Mouse (Mus musculus): ENCODE measurements at regions not wholly inside any gene's neighbourhood (a gene's known extent, or its start where the extent isn't known, plus 50 kb on each side); places are given as distances from the start of the nearest gene placed in this dataset.

DNA sequence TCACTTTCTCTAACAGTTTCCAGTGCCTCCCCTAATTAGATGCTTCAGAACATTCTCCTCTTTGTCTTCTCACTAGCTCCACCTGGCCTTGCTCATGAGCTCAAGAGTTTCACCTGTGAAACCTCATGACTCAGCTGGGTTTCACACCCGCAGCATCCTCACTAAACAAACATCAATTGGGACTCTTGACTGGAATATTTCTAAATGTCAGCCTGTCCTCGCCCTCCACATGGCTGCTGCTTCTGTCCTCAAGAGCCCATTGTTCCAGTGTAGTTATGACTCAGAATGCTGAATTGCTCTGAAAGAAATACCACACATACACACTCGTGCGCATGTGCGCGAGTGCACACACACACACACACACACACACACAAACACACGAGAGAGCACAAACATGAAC lies 407.2 kb downstream of the Prss52 start:
- DNase-seq (ENCODE audit: low spot score): no peak

DNA sequence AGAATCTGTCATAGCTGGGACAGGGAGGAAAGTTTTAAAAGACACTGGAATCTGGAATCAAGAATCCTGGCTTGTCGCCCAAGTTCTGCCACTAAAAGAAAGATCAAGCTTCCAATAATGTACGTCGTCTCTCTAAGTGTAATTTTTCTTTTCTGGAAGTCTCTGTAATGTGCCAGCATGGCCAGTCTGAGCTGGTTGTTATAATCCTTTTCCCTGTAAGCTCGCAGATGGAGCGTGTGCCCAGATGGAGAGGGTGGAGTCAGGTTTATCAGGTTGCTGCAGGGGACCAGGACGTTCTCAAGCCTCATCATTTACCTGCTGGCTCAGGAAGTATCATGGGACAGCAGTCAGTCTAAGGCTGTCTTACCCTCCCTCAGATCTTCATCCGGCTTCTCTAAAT lies 408.6 kb downstream of the Prss52 start:
- no peak for DNase-seq (ENCODE audit: low spot score)

DNA sequence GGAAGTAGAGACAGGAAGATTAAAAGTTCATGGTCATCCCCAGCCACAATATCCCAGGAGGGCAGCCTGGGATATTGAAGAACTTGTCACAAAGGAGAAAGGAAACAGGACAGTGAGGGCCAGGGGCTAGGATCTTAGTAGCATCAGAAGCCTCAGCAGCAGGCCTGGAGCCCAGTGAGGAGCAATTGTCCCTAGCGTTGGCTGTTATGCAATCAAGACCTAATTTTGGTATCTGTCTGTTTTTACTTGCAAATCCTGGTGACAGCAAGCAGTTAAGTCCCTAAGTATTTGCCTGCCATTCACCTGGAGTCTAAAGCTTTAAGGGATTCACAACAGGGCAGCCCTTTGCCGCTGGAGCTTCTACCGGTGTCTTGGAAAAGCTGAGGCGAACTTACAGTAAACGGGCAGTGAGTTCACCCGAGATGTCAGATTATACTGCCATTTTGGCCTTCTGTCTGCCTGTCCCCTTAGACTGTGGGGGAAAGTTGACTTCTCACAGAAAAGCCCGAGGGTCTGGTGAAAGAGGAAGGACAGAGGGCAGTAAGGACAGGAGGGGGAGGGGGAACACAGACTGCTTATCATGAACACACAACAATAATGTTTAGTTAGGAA lies 413.6 kb downstream of the Prss52 start:
- no peak for DNase-seq (ENCODE audit: low spot score)

DNA sequence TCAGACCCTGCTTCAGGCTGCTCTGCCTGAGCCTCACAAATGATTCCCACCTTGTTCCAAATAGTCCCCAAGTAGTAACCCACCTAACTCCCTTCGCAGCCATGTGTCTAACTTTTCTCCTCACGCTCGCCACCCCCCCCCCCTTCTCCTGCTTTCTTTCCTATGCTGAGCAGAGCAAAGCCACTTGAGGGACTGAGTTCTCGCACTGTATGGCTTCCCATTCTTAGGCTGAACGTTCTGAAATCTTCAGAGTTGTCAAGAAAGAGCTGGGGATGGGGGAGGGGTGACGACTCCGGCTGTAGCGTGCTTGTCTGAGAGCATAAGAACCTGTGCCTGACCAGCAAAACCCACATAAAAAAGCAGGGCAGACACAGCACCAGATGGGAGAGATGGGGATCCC lies 420.6 kb downstream of the Prss52 start:
- no peak for DNase-seq (ENCODE audit: low spot score)

DNA sequence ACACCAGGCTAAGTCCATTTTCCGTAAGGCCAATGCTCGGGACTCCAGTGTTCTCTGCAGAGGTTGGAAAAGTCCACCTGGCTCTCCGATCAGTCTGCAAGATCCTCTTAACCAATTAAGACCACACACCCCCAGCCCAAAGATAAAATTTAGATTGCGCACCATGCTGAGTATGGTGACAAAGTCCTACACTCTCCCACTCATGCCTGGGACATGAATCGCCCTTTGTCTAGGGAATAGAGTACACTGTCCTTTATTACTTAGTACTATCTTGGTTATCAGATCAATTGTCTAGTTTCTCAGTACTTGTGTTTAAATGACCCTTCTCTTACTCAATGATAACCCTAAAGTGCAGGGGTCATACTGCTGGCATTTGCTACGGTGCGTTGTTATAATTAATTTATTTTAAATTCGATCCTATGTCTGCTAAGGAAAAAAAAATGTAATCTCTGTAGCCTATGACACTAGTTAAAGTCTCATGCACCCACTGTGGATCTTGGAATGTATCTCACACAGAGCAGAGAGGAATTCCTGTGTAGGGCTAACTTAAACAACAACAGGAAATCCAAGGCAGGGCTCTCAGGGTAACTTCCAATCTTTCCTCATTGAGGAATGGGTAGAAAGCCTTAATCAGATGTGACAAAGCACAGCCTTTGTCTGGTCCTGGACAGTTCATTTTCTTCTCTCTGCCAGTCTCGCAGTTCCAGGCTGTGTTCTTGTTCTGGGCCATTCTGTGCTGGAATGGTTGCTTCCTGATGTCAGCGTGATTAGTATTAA lies 421.4 kb downstream of the Prss52 start:
- DNase-seq (ENCODE audit: low spot score): no peak

DNA sequence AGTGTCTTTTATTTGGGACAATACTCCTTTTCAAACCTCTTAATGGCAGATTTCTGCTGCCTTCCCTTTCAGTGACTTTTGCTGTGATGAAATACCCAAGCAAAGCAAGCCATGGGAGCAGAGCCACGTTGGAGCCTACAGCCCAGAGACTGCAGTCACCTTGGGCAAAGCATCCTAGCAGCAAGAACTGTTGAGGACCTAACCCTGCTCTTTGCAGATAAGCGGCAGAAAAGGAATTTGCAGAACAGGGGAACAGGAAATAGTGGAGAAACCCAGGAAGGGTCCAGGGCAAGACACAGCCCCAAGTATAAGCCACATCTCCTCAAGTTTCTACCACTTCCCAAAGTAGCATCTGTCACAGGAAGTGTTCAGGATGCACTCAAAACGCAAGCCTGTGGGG lies 426.5 kb downstream of the Prss52 start:
- no peak for DNase-seq (ENCODE audit: low spot score)

DNA sequence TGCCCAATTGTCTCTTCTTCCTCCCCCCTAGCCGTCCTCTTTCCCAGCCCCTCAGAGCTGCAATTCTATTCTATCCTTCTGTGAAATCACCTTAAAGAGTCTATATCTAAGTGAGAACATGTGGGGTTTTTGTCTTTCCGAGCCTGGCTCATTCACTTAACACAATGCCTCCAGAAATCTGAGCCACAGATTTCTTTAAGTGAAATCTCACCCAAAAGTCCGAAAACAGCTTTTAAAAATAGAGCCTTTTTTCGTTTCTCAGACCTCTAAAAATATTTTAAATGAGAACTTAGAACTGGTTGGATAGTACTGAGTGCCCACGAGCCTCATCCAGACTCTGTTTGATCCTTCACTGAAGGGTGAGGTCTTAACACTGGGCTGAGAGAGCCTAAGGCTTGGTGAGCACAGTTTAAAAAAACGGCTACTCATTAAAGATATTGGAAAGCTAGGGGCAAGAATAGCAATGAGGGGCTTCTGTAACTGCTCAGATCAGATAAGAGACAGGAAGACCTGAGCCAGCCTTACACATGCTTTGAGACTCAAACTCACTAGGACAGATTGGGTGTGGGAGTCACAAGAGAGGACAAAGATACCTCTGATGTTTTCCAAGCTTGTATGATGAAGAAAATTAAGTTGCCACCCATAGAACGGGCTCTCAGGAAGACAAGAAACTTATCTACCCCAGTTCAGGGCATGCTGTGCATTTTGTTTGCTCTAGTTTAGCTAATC lies 427.3 kb downstream of the Prss52 start:
- no peak for DNase-seq (ENCODE audit: low spot score)

DNA sequence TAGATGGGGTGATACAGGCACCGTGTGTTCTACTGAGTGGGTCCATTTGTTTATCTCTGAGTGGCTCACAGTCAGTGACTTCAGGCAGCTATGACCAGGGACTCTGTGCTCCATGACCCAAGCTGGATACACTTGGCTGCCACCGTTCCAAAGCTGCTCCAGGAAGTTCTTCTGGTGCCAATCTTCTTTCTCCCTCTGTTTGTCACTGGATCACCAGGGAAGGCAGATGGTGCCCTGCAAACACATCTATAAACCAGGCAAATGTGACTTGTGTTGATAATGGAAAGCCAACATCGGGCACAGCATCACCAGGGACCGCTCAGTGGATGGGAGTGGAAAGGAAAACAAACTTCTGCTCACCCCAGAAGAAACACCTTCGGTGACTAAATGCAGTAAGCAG lies 428.3 kb downstream of the Prss52 start:
- DNase-seq (ENCODE audit: low spot score): no peak

DNA sequence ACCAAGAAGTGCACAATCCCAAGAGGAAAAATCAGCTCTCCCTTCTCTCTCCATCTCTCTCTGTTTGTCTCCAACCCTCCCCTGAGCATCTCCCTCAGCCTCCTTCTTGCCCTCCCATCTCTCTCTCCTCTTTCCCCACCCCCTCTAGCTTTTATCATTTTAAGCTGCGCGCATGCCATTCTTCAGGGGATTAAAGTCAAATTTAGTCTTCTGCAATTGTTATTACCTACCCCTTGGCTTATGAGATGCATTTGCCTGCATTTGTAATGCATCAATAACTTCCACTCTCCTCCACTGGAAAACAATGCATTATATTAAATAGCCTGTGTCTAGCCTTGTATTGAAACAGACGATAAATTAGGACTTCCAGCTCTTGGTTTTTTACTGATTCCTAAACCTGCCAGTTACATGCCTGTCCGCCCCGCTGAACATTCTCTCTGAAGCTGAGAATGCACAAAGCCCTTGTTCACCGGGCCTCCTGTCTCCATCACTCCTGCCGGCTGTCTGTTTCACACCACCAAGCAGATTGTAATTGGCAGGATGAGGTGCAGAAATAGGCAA lies 429.6 kb downstream of the Prss52 start:
- no peak for DNase-seq (ENCODE audit: low spot score)

DNA sequence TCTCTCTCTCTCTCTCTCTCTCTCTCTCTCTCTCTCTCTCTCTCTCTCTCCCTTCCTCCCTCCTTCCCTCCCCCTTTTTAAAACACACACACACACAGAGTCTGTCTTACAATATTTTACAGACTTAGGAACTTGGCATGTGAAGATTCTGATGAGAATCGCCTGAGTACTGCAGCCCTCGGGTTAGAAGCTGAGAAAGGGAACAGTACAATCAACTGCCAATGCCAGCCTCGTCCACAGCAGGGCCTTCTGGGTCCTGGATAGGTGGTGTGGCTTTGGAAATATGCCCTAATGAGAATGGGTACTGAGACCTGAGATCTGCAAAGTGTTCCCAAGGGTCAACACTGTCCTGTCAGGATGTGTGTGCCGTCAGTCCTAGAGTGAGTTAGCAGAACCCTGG lies 430.1 kb downstream of the Prss52 start:
- DNase-seq (ENCODE audit: low spot score): no peak

DNA sequence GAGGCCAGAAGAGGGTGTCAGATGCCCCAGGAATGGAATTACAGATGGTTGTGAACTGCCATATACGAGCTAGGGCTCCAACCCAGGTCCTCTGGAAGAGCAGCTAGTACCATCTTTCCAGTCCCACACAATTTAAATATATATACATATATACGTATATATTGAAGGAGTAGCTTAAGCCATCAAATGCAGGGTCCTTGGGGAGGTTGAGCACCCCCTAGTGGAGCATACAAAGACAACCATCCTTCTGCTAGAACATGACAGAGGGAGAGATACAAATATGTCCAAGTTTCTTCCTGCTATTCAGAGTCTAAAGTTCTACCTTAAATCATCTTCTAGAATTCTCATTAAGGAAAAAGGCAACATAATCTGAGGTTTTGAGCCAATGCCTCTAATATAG lies 435.4 kb downstream of the Prss52 start:
- DNase-seq (ENCODE audit: low spot score): no peak

DNA sequence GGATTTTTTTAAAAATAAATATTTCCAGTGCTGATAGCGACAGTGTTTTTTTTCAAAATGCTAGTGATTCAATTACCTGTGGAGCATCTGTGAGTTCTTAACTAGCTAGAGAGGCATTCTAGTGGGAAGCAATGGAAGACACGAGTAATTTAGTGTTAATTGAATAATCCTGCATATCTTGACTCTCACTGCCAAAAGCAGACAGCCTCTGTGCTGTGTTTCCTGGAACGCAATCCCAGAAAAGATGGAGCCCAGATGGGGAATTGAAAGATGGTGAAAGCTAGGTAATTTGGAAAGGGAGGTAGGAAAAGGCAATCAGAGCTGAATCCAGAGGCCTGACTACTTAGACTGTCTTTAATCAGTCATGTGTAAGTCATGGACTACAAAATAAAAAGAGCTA lies 441.0 kb downstream of the Prss52 start:
- DNase-seq (ENCODE audit: low spot score): no peak

DNA sequence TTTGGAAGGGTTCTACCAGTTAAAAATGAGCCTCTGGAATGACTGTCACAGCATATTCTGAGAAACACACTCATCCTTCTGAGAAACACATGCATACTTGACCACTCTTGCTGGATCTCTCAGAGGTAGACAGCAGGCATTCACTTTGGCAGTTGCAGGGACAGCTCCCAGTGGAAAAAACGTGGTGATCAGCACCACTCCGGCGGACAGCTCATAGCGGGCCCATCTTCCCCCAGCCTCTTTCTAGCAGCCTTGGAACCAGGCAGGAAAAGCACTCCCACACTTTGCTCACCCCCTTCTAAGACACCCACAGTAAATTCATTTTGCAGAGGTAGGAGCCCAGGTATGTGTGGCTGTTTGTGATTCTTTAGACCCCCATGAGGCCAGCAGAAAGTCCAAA lies 442.7 kb downstream of the Prss52 start:
- peak; percentile 77 for DNase-seq (ENCODE audit: low spot score)

DNA sequence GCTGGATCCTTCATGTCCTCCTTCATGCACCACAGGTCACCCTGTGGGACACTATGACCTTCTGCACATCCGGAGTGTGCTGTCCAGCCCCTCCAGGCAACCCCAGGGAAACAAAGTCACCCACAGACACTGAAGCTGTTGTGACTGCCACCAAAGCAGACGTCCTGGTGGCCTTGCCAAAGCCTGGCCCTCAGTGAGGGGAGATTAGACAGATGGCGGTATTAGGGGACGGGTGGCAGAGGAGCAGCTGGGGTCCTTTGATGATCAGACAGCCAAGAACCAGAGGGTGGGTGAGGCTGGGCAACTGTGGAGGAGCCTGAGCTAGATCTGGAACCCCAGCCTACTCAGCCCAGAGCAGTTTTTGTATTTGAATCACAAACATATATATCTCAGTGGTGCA lies 448.9 kb downstream of the Prss52 start:
- DNase-seq (ENCODE audit: low spot score): no peak

DNA sequence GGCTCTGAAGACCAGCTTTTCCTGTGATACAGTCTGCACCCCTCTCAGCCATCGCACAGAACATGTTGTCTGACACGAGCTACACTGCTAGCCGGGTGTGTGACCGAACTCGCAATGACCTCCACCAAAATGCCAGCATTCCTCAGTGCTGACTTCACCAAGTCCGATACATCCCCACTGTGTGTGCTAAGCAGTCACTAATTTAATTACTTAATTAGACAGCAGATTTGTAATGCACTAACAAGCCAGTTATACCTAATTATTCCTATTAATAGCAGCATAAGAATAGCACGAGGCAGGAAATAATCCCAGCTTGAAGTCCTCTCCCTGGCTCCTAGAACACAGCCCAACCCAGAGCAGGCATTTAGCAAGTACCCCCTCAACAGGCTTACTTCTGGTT lies 452.0 kb downstream of the Prss52 start:
- no peak for DNase-seq (ENCODE audit: low spot score)

DNA sequence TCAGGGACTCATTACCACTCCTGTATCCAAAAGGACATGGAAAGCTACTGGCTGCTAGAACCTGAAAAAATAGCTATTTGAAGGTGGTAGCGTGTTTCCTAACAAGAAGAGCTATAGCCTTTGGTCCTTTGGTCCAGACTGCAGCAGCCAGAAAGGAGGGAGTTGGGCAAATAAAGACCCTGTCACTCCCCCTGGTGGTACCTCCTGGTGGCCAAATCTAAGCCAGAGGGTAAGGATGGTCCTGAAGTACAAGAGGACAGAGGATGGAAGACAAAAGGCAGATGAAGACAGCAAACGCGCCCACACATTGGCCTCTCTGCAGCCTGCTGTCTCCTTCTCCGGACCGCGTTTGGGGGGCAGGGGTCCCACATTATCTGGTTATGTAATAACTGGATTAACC lies 453.4 kb downstream of the Prss52 start:
- no peak for DNase-seq (ENCODE audit: low spot score)

DNA sequence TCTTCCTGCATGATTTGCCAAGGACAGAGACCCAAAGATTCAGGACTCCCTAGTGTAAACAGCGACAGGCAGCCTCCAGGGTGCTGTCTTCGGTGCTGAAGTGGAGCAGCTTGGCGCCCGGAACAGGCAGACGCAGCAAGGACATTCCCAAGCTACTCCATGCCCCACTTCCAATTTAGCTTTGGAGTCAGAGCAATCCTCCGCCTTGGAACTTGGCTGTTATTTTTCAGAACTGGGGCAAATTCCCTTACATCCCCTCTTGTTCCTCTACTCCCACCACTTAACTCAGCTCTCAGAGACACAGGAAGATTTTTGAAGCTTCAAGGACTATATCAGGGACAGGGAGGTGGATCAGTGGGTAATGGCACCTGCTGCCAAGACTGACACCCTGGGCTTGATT lies 464.6 kb downstream of the Prss52 start:
- DNase-seq (ENCODE audit: low spot score): peak; percentile 65

DNA sequence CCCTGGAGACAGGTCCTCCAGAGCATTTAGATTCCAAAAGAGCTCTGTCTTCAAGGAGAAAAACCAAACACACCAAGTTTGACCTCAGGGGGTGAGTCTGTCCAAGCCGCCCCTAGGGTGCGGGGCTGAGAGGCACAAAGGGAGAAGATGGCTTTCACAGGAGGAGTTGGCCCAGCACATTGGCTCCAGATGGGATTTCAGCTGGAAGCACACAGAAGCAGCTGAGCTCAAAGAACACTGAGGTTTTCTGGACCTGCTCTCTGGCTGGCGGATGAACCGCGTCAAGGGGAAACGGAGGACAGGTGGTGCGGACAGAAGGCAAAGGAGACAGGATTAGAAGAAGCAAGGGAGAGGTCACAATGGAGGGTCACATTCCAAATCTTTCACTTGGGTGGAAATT lies 466.9 kb downstream of the Prss52 start:
- DNase-seq (ENCODE audit: low spot score): no peak

DNA sequence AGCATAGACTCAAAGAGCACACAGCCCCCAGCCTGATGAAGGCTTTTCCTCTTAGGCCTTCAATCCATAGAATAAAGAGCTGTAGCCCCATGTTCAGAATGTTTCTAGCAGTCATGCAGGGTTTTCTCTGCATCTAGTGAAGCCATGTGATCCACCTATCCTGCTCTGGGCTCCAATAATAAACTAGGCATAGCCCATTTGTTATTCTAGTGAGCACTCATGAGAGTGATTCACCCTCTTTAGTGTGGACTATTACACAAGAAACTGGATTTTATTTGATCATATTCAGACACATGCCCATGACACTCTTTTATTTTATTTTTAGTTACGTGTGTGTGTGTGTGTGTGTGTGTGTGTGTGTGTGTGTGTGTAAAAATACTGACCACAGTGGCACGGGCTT lies 468.7 kb downstream of the Prss52 start:
- no peak for DNase-seq (ENCODE audit: low spot score)

DNA sequence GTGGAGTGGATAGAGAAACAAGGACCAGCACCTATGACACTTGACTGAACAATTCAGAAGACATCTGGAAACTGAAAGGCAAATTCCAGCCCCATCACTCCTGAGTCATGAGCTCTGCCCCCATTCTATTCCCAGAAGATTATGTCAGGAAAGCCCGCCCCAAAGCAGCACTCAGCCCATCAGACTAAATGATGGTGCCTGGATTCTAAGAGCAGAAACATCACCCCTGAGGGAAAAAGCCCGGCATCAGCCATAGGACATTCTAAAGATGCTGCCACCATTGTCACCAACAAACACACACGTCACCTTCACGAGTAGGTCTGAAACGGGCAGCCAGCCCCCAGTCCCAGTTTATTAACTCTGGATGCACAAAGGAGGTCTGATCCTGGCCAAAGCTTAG lies 469.7 kb downstream of the Prss52 start:
- DNase-seq (ENCODE audit: low spot score): no peak

DNA sequence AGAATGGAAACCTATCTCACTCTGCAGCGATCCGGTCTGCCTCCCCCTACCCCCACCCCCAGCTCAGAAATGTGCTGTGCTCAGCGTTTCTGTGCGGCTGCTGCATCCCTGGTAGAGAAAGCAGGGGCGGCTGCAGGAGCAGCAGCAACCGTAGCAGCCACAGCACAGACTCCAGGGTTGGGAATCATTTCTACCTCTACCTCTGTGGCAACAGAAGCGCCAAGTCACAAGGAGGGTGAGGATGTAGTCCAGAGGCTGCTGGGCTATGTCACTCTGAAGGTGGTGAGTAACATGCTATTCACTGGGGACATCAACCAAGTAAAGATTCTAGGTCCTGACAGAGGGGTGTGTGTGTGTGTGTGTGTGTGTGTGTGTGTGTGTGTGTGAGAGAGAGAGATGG lies 470.2 kb downstream of the Prss52 start:
- no peak for DNase-seq (ENCODE audit: low spot score)

DNA sequence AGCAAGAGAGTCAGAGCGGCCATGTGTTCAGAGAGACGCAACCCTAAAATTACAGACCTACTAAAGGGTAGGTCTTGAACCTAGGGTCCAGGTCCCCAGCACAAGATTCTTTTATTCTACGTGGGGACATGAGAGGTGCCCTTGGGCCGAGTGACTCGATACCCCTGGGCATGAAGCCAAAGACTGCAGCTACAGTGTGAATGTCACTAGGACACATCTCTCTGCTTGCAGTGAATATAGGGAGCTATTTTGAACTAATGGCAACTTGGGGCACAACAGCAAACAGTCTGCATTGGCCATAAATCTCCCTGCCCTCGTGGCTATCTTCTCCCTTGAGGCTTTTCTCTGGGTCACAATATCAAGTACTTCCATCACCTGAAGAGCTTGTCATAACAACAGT lies 470.7 kb downstream of the Prss52 start:
- no peak for DNase-seq (ENCODE audit: low spot score)

DNA sequence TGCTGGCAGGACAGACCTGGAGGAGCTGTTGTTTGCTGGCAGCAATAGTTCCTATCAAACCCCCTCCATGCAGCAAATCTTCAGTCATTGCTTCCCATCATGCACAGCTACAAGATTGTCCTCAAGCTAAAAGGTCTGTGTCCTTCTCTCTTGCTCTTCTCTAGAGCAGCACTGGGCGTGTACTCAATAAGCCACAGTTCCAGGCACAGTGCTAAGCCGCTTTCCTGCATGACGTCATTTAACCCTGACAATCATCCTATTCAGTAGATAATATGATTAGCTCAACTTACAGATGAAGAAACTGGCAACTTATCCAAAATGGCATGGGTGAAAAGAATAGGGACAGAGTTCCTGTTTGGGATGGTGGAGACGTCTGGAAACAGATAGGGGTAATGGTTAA lies 471.9 kb downstream of the Prss52 start:
- DNase-seq (ENCODE audit: low spot score): no peak

Data from ovary, postnatal 36 days (tissue).